Mouse (Mus musculus) C2C12 (cell line): ENCODE measurements at regions not wholly inside any gene's neighbourhood (a gene's known extent, or its start where the extent isn't known, plus 50 kb on each side); places are given as distances from the start of the nearest gene placed in this dataset.

Experiments
- CTCF ChIP-seq: IDR thresholded peaks from one replicate; pipeline ENCODE4 v1.5.1; 2011; ENCODE audit not compliant: control insufficient read depth, insufficient read depth, insufficient read length
- MAX ChIP-seq: IDR thresholded peaks from one replicate; pipeline ENCODE4 v1.6.1; 2011; ENCODE audit warnings: mild to moderate bottlenecking, control low read depth
- USF1 ChIP-seq: IDR thresholded peaks from one replicate; pipeline ENCODE4 v1.6.1; 2011; ENCODE audit warnings: low read depth, mild to moderate bottlenecking, control low read depth, moderate library complexity

DNA sequence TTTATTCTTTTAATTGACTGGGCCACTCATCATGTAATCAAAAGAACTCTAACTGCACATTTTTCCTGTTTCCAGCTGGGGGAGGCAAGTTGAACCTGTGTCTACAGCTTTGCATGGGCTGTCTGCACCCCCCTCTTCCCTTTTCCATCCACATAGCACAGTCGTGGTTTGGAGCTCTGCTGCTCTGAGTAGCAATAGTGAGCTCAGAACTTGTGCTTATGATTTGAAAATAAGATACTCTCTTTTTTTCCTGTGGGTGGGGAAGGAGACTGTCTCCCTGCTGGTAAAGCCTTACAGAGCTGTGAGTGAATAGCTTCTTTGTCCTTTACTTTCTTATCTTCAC lies 72.2 kb upstream of the Pfn2 start:
- TF ChIP-seq USF1, result no peak
- no peak for TF ChIP-seq CTCF
- no peak for TF ChIP-seq MAX
